Mouse (Mus musculus): ENCODE measurements around the gene Mb21d2.

The Mb21d2 gene

GRCm38 (mm10) chr16:28902620-28903565 is 26.6 kb downstream of the Mb21d2 start:
- no peak for DNase-seq (ENCODE audit: low read depth, low spot score)

DNA sequence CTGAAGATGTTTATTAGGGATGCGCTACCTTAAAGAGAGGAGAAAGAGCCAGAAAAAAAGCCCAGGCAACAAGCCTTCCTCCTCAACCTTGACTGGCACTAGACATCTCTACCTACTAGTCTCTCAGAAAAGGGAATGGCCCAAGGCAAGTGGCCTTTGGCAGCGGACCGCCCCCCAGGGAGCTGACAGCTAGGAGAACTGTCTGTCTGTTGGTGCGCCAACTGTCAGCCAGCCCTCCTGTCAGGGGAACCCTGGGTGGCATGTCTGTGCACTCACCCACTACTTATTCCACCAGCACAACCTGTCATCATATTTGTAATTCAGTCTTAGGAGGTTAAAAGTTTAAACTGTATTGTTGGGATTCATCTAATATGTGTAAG is 30.3 kb downstream of the Mb21d2 start:
- DNase-seq (ENCODE audit: low read depth, low spot score), result no peak

- DNase-seq (ENCODE audit: low read depth, low spot score), result no peak
Measured at GRCm38 (mm10) chr16:28898509-28899160, 30.8 kb downstream of the Mb21d2 start.

DNA sequence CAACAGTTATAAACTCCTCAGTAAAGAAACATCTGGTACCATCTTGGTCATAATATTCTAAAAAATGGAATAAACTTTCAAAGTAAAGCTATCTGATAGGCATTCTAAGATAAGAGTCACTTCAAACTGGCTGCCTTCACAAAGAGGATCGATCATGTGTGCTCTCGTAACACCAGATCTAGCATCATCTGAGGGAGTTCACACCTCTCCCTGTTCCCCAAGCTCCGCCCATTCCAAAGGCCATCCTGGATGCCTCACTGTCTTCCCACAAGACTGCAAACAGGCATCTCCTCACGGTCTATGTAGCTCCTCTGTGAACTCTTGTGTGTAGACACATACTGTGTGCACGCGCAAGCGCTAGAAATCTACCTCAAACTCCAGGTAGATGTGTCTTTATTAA is 32.9 kb downstream of the Mb21d2 start:
- no peak for DNase-seq (ENCODE audit: low read depth, low spot score)

- no peak for DNase-seq (ENCODE audit: low read depth, low spot score)
Measured at GRCm38 (mm10) chr16:28894872-28895271, 34.6 kb downstream of the Mb21d2 start.

GRCm38 (mm10) chr16:28893266-28893665 is 36.2 kb downstream of the Mb21d2 start:
- no peak for DNase-seq (ENCODE audit: low read depth, low spot score)

- no peak for DNase-seq (ENCODE audit: low read depth, low spot score)
Measured at GRCm38 (mm10) chr16:28886201-28886745, 43.2 kb downstream of the Mb21d2 start.

GRCm38 (mm10) chr16:28885474-28885873 is 44.0 kb downstream of the Mb21d2 start:
- DNase-seq (ENCODE audit: low read depth, low spot score), result no peak

DNA sequence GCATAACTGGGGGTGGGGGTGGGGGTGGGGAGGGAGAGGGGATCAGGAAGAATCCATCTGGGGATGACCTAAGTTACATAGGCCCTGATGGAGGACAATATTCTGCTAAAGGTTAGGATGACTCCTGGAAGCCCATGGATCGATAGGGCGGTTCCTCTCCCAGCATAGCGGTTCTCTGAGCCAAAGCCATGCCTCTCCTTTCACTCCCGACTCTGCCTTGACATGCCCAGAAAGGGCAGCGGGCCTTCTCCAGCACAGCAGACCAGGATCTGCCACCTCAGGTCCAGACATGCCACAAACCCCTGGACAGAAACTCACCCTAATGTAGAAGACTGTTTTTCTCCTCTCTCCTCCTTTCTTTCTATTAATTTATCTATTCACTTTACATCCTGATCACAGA is 44.8 kb downstream of the Mb21d2 start:
- DNase-seq (ENCODE audit: low read depth, low spot score), result no peak

- no peak for DNase-seq (ENCODE audit: low read depth, low spot score)
Measured at GRCm38 (mm10) chr16:28883649-28884048, 45.8 kb downstream of the Mb21d2 start.

DNA sequence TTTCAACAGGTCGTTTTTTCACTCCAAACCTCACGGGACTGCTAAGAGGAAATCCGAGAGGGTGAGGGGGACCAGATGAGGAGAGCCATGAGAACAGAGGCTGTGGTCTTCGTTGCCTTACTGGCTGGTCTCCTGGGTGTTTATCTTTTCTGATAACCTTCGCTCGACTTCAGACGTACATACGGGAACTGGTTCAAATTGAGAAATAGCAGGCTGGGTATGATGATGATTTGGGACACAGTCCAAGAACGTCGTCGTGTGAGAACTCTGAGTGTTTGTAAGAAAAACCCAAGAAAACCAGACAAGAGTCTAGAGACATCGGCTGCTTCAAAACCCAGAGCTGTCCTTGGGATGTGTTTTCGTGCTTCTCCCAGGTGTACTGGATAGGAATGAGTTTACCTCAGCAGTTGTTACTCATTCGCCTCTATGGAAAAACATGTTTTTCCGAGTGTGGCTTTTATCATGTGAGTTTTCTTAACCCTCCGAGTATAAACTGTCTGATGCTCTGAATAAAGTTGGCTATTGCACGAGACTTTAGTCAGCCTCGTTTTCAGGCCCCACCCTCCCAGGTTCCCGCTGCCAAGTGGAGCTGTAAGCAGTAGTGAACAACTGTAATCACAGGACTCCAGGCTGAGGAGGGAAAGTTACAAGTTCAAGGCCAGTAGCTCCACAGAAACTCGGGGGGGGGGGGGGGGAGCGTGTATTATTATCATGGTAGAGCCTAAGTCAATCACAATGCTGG is 46.6 kb downstream of the Mb21d2 start:
- DNase-seq (ENCODE audit: low read depth, low spot score), result no peak

GRCm38 (mm10) chr16:28881787-28882186 is 47.7 kb downstream of the Mb21d2 start:
- no peak for DNase-seq (ENCODE audit: low read depth, low spot score)

DNA sequence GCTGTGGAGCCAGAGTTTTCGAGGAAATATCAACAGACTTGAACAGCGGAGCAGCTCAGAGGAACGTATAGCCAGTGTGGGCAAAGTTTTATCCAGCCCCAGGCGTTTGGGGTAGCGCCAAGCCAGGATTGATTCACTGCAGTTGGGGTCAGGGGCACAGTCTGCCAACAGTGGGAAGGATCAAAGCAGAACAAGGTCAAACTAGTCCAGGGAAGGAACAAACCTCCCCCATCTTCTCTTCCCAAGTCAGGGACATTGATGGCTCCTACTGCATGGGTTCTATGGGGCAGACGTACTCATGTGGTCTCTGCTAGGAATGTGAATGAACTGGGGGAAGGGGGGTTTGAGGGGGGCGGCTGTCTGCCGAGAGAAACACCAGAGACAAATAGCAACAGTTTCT is 48.7 kb downstream of the Mb21d2 start:
- peak; percentile 44 for DNase-seq (ENCODE audit: low read depth, low spot score)

DNA sequence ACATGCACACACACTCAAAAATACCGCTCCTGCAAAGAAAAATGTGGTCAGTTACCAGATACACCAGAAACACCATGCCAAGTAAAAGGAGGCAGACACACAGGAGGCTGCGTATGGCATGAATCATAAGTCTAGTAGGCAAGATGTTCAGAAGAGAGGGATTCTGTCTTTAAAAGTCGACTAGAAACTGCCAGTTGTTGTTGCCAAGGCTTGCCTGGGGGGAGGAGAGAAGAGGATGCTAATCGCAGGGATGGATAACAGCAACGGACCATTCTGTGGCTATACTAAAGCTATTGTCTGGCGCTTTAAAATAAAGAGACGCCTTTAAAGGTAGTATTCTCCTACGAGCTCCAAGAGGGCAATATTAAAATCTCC is 49.2 kb downstream of the Mb21d2 start:
- no peak for DNase-seq (ENCODE audit: low read depth, low spot score)

DNA sequence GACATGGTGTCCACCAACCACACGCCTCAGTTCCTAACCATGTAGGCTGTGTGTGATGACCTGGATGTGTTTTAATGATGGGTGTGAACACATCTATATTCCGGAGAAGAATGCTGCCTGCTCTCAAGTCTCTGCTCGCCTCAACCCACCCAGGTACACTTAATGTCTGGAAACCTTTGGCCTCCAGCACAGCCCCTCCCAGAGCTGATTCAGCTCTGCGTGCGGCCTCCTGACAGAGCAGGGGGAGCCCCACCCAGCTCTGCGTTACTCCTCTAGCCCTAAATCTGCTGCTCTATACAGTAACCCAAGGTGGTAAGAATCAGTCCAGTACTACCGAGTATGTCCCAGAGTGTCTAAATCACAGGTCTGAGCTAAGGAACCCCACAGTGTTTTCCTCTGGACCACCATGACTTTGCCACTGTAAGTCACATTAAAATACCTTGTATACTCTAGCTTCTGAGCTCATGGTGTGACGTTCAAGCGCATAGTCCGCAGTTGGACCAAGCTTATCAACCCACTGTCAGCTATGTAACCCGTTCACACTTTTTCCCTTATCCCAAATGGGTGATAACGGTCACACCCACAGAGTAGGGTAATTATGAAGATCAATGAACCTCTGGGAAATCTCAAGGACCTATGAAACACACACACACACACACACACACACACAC is 49.7 kb downstream of the Mb21d2 start:
- no peak for DNase-seq (ENCODE audit: low read depth, low spot score)

DNA sequence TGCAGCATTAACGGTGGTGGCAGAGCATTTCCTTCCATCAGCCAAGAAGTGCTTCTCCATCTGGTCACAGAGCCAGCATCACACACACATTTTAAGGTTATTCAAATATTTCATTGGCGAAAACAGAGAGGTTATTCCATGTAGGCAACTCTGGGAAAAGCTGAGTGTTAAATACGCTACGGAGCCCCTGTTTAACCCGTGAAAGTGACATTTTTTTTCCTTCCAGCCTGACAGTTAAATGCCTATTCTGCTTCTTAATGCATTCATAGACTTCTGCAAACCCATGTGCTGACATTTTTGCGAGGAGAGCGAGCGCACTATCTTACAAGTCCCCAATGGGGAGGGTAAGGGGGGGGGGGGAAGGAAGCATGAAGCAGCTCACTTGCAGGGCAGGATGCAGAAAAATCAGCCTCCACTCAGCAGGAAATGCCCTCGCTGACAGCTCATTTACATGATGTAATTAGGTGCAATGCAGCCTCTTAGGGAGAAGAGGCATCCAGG is 52.3 kb downstream of the Mb21d2 start:
- DNase-seq (ENCODE audit: low read depth, low spot score), result no peak

DNA sequence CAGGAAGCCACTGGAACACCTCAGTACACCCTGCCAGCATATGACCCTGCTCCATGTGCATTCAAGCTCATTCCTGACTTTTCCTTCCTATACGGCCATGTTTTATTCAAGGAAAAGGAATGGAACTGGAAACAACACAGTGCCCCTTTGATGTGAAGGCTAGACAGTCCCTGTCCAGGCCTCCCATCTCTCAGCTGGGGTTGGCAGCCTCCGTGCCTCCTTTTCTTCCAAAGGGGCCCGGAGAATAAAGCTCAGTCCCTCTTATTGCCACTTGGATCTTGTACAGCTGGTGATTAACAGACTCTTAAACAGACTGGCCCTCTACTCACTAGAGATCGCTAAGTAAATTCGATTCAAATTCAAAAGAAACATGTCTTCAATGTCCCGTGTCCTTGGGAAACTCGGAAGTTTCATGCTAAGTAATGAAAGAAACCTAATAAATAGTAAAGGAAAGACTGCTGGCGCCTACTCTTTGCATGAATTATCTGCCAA is 56.0 kb downstream of the Mb21d2 start:
- no peak for DNase-seq (ENCODE audit: low read depth, low spot score)

DNA sequence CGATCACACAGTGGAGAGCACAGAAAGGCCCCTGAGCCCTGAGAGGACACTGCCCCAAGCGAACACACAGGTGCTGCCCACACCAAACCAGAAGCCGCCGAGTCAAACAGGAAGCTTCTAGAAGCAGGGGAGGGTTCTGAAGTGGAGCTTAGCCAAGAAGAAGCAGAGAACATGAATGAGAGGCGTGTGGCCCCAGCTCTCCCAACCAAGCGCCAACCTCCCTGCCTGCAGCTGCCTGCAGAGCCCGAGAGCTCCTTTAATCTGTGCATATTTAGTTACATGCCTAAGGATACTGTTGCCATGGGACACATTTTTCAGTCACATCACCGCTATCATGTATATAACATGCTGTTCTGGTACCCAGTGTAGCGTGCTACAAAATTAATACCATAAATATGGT is 58.6 kb downstream of the Mb21d2 start:
- no peak for DNase-seq (ENCODE audit: low read depth, low spot score)

- DNase-seq (ENCODE audit: low read depth, low spot score), result no peak
Measured at GRCm38 (mm10) chr16:28870456-28870855, 59.0 kb downstream of the Mb21d2 start.

DNA sequence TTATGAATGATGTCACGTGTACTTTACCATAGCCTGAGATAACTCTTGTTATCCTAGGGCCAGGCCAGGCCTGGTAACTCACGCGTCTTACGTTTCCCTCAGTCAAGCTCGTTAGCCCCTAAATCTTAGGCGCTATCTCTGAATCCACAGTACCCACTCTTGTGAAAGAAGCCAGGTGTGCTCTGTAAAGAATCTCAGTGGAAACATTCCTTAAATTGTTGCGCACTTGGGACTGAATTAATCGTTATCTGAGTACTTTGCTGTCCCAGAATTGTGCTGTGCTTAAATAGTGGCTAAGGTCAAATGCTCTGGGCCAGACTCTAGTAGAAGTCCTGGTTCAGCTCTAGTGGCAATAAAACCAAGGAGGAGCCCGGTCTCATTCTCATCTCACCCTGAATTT is 60.6 kb downstream of the Mb21d2 start:
- DNase-seq (ENCODE audit: low read depth, low spot score), result no peak
